25 mouse cellular contexts compared by ENCODE assay signal in genomic region chr8:26706768-26707156, GRCm38 (mm10).
DNase-seq lines count a peak whose midpoint lies in the region; ATAC-seq and TF ChIP-seq lines count a peak whose summit lies in the region.
"Had no signal": no experiment of that assay in that cellular context is flagged by ENCODE, and none has a peak within 500 bp of the region (broad histone marks: within the 10 kb centered on the region; RNA-seq: fewer than 3 reads in every experiment).

No protein-coding gene starts in this region.

- no peak for DNase-seq in hindbrain, embryonic 14.5 days (ENCODE audit: low spot score)
- no peak for DNase-seq in hindbrain, postnatal 0 days (ENCODE audit: low spot score)
- no peak for DNase-seq in midbrain, embryonic 14.5 days
- DNase-seq in layer of hippocampus, adult 11-12 months (ENCODE audit: low spot score), result no peak
- DNase-seq: adrenal gland, adult 8-10 months; adrenal gland, postnatal 25 days; cerebellum, adult 11-12 months; cerebellum, adult 8-10 months; cerebellum, postnatal 10 days; cerebellum, postnatal 36 days; embryo, embryonic 11 days; gastrocnemius, postnatal 25 days; heart, adult 18-20 months; heart, postnatal 10 days; heart, postnatal 36 days; kidney, adult 11 months had no signal

- H3K4me3 ChIP-seq in hindbrain, embryonic 14.5 days (replicated peaks; ENCODE audit: low read length), result no peak overlapping the region
- H3K4me3 ChIP-seq in hindbrain, postnatal 0 days (ENCODE audit: low read length), result no peak overlapping the region
- H3K4me3 ChIP-seq in midbrain, embryonic 14.5 days (replicated peaks; ENCODE audit: low read depth, low read length), result no peak overlapping the region
- no peak overlapping the region for H3K4me3 ChIP-seq in midbrain, embryonic 13.5 days (replicated peaks)
- no peak overlapping the region for H3K4me3 ChIP-seq in intestine, embryonic 16.5 days (ENCODE audit: low read length)
- H3K4me3 ChIP-seq: embryonic facial prominence, embryonic 10.5 days; embryonic facial prominence, embryonic 13.5 days; erythroblast, embryonic 14.5 days; forebrain, embryonic 12.5 days; forebrain, embryonic 15.5 days; heart, embryonic 12.5 days; heart, embryonic 15.5 days had no signal

- TF ChIP-seq CTCF in hindbrain, postnatal 0 days (IDR thresholded peaks at IDR 0.05; ENCODE audit: low read depth), result no peak

- no peaks in the 10 kb centered on the region for H3K9me3 ChIP-seq in hindbrain, embryonic 14.5 days (ENCODE audit: control insufficient read depth, low read length)
- H3K9me3 ChIP-seq in hindbrain, postnatal 0 days (ENCODE audit: low read length), result no peaks in the 10 kb centered on the region
- H3K9me3 ChIP-seq in midbrain, embryonic 14.5 days (ENCODE audit: control insufficient read depth, low read length), result no peaks in the 10 kb centered on the region
- no peaks in the 10 kb centered on the region for H3K9me3 ChIP-seq in midbrain, embryonic 13.5 days
- H3K9me3 ChIP-seq in intestine, embryonic 16.5 days (ENCODE audit: control insufficient read depth, low read length), result no peaks in the 10 kb centered on the region
- H3K9me3 ChIP-seq: embryonic facial prominence, embryonic 10.5 days; embryonic facial prominence, embryonic 13.5 days; forebrain, embryonic 12.5 days; forebrain, embryonic 15.5 days; heart, embryonic 12.5 days; heart, embryonic 15.5 days had no signal

- no peaks in the 10 kb centered on the region for H3K27me3 ChIP-seq in hindbrain, embryonic 14.5 days (ENCODE audit: control insufficient read depth, insufficient read depth, low read length)
- H3K27me3 ChIP-seq in hindbrain, postnatal 0 days (ENCODE audit: insufficient read depth, low read length), result no peaks in the 10 kb centered on the region
- no peaks in the 10 kb centered on the region for H3K27me3 ChIP-seq in midbrain, embryonic 14.5 days (ENCODE audit: control insufficient read depth, insufficient read depth, low read length)
- no peaks in the 10 kb centered on the region for H3K27me3 ChIP-seq in midbrain, embryonic 13.5 days
- H3K27me3 ChIP-seq in intestine, embryonic 16.5 days (replicated peaks; ENCODE audit: control insufficient read depth, insufficient read depth, low read length), result no peaks in the 10 kb centered on the region
- H3K27me3 ChIP-seq: embryonic facial prominence, embryonic 13.5 days; forebrain, embryonic 15.5 days had no signal

- no peaks in the 10 kb centered on the region for H3K4me1 ChIP-seq in hindbrain, embryonic 14.5 days (replicated peaks; ENCODE audit: control insufficient read depth, insufficient read depth, low read length)
- H3K4me1 ChIP-seq in hindbrain, postnatal 0 days (ENCODE audit: insufficient read depth, low read length), result no peaks in the 10 kb centered on the region
- H3K4me1 ChIP-seq in midbrain, embryonic 14.5 days (ENCODE audit: control insufficient read depth, insufficient read depth, low read length), result 0 out of 2 replicates have a peak, but pooled peaks cover 3% of the 10 kb centered on the region
- H3K4me1 ChIP-seq in midbrain, embryonic 13.5 days (replicated peaks), result peaks cover 5% of the 10 kb centered on the region; the same call in 1 of the 2 replicates
- H3K4me1 ChIP-seq in intestine, embryonic 16.5 days (ENCODE audit: control insufficient read depth, insufficient read depth, low read length), result 0 out of 2 replicates have a peak, but pooled peaks cover 3% of the 10 kb centered on the region
- H3K4me1 ChIP-seq: forebrain, embryonic 15.5 days; heart, embryonic 15.5 days had no signal

- no peak overlapping the region for H3K9ac ChIP-seq in hindbrain, embryonic 14.5 days
- H3K9ac ChIP-seq in hindbrain, postnatal 0 days (replicated peaks; ENCODE audit: low read length), result no peak overlapping the region
- no peak overlapping the region for H3K9ac ChIP-seq in midbrain, embryonic 14.5 days (replicated peaks; ENCODE audit: low read length)
- no peak overlapping the region for H3K9ac ChIP-seq in midbrain, embryonic 13.5 days (replicated peaks)
- H3K9ac ChIP-seq in intestine, embryonic 16.5 days (ENCODE audit: low read depth, low read length), result no peak overlapping the region
- H3K9ac ChIP-seq: embryonic facial prominence, embryonic 13.5 days; forebrain, embryonic 12.5 days; forebrain, embryonic 15.5 days; heart, embryonic 12.5 days; heart, embryonic 15.5 days had no signal

- H3K27ac ChIP-seq in hindbrain, embryonic 14.5 days, result peak overlapping the region; percentile 41; the same call in 1 of the 2 replicates
- H3K27ac ChIP-seq in hindbrain, postnatal 0 days, result no peak overlapping the region
- 0 out of 2 replicates have a peak overlapping the region, but pooled peaks have one; percentile 32 for H3K27ac ChIP-seq in midbrain, embryonic 14.5 days (replicated peaks; ENCODE audit: low read depth, low read length)
- no peak overlapping the region for H3K27ac ChIP-seq in midbrain, embryonic 13.5 days
- no peak overlapping the region for H3K27ac ChIP-seq in intestine, embryonic 16.5 days (ENCODE audit: low read length)
- H3K27ac ChIP-seq: embryonic facial prominence, embryonic 10.5 days; embryonic facial prominence, embryonic 13.5 days; forebrain, embryonic 12.5 days; forebrain, embryonic 15.5 days; heart, embryonic 15.5 days had no signal

- ATAC-seq in hindbrain, embryonic 14.5 days (ENCODE audit: low FRiP score), result no peak
- no peak for ATAC-seq in hindbrain, postnatal 0 days
- ATAC-seq in midbrain, embryonic 14.5 days (ENCODE audit: low FRiP score, low TSS enrichment), result no peak
- no peak for ATAC-seq in midbrain, embryonic 13.5 days
- ATAC-seq in intestine, embryonic 16.5 days, result peak; percentile 55
- ATAC-seq: forebrain, embryonic 15.5 days had no signal

- no peak overlapping the region for H3K4me2 ChIP-seq in hindbrain, embryonic 14.5 days (replicated peaks)
- no peak overlapping the region for H3K4me2 ChIP-seq in hindbrain, postnatal 0 days (ENCODE audit: low read depth, low read length)
- no peak overlapping the region for H3K4me2 ChIP-seq in midbrain, embryonic 14.5 days (ENCODE audit: low read length)
- H3K4me2 ChIP-seq in midbrain, embryonic 13.5 days (replicated peaks), result no peak overlapping the region
- no peak overlapping the region for H3K4me2 ChIP-seq in intestine, embryonic 16.5 days (ENCODE audit: low read depth, low read length)
- H3K4me2 ChIP-seq: embryonic facial prominence, embryonic 13.5 days; forebrain, embryonic 12.5 days; forebrain, embryonic 15.5 days; heart, embryonic 12.5 days; heart, embryonic 15.5 days had no signal

- WGBS in hindbrain, embryonic 14.5 days, result 91% methylated on average over 7 of the region's 7 CpGs
- 90% methylated on average over 7 of the region's 7 CpGs for WGBS in hindbrain, postnatal 0 days
- 93% methylated on average over 7 of the region's 7 CpGs for WGBS in midbrain, embryonic 14.5 days
- 92% methylated on average over 7 of the region's 7 CpGs for WGBS in midbrain, embryonic 13.5 days
- WGBS in intestine, embryonic 16.5 days, result 62% methylated on average over 7 of the region's 7 CpGs

- H3K36me3 ChIP-seq in hindbrain, embryonic 14.5 days (replicated peaks; ENCODE audit: control insufficient read depth, insufficient read depth), result no peaks in the 10 kb centered on the region
- H3K36me3 ChIP-seq in hindbrain, postnatal 0 days (ENCODE audit: insufficient read depth, low read length), result no peaks in the 10 kb centered on the region
- H3K36me3 ChIP-seq in midbrain, embryonic 14.5 days (ENCODE audit: control insufficient read depth, insufficient read depth, low read length), result no peaks in the 10 kb centered on the region
- no peaks in the 10 kb centered on the region for H3K36me3 ChIP-seq in midbrain, embryonic 13.5 days
- no peaks in the 10 kb centered on the region for H3K36me3 ChIP-seq in intestine, embryonic 16.5 days (ENCODE audit: control insufficient read depth, insufficient read depth, low read length)
- H3K36me3 ChIP-seq: embryonic facial prominence, embryonic 10.5 days; embryonic facial prominence, embryonic 13.5 days; forebrain, embryonic 12.5 days; forebrain, embryonic 15.5 days; heart, embryonic 12.5 days; heart, embryonic 15.5 days had no signal

Comparison
In these comparisons a context has a peak if more than half of its experiments do, and no peak if none do; other contexts are left out.
1. H3K27ac ChIP-seq: peak in hindbrain, embryonic 14.5 days (single experiment) and midbrain, embryonic 14.5 days (single experiment); none in hindbrain, postnatal 0 days (single experiment), midbrain, embryonic 13.5 days (single experiment) and intestine, embryonic 16.5 days (single experiment).